In the genomic region with DNA sequence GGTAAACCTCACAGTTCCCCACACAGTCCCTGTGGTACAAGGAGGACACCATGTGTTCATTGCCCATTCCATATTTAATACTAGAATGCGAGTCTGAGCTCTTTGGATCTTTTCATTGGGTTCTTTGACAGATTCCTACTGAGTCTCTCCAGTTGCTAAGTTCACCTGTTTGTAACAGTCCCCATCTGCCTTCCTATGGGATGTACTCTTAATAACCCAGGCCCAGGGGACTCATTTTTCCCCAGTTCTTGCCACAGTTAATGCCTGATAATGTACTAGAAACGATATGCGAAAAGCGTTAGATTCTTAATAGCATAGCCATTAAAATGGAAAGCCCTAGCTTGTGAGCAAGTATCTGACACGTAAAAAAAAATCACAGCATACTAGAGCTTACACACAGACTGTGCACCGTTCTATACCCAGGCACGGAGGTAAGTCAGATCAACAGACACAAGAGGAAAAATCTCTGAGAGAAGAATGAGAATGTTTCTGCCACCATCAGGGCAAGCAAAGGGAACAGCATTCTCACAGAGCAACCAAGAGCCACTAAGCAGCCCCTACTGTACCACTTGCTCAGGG, we compare ENCODE assay signal across 23 mouse cellular contexts. TPM values are rescaled to one million over a fixed set of nuclear protein-coding genes. Genes with fewer than 3 reads are reported as not detected.
DNase-seq lines count a peak whose midpoint lies in the region; ATAC-seq and TF ChIP-seq lines count a peak whose summit lies in the region.
"Had no signal": no experiment of that assay in that cellular context is flagged by ENCODE, and none has a peak within 500 bp of the region (broad histone marks: within the 10 kb centered on the region; RNA-seq: fewer than 3 reads in every experiment).

No protein-coding gene starts in this region.

- no peaks in the 10 kb centered on the region for H3K27me3 ChIP-seq in forebrain, embryonic 16.5 days (replicated peaks; ENCODE audit: control insufficient read depth, insufficient read depth, low read length)
- H3K27me3 ChIP-seq in forebrain, embryonic 12.5 days: no peaks in the 10 kb centered on the region
- H3K27me3 ChIP-seq in spleen, adult 2 months (ENCODE audit: control insufficient read depth, insufficient read depth, low read length): no peaks in the 10 kb centered on the region
- no peaks in the 10 kb centered on the region for H3K27me3 ChIP-seq in neural tube, embryonic 15.5 days (replicated peaks)
- H3K27me3 ChIP-seq: hindbrain, embryonic 12.5 days; hindbrain, embryonic 15.5 days had no signal

- H3K27ac ChIP-seq in forebrain, embryonic 16.5 days (ENCODE audit: low read length): no peak overlapping the region
- no peak overlapping the region for H3K27ac ChIP-seq in forebrain, embryonic 12.5 days
- H3K27ac ChIP-seq in spleen, adult 2 months (ENCODE audit: insufficient read depth, low read length): no peak overlapping the region; the same call in 1 of the 2 replicates
- H3K27ac ChIP-seq in neural tube, embryonic 15.5 days (replicated peaks): no peak overlapping the region
- H3K27ac ChIP-seq: hindbrain, embryonic 12.5 days; hindbrain, embryonic 15.5 days had no signal

- no peaks in the 10 kb centered on the region for H3K4me1 ChIP-seq in forebrain, embryonic 16.5 days (replicated peaks; ENCODE audit: control insufficient read depth, insufficient read depth, low read length)
- no peaks in the 10 kb centered on the region for H3K4me1 ChIP-seq in forebrain, embryonic 12.5 days
- peaks cover 15% of the 10 kb centered on the region for H3K4me1 ChIP-seq in spleen, adult 2 months (ENCODE audit: control insufficient read depth, insufficient read depth, insufficient read length)
- 0 out of 2 replicates have a peak, but pooled peaks cover 6% of the 10 kb centered on the region for H3K4me1 ChIP-seq in neural tube, embryonic 15.5 days
- H3K4me1 ChIP-seq: hindbrain, embryonic 12.5 days; hindbrain, embryonic 15.5 days had no signal

- 86% methylated on average over 7 of the region's 7 CpGs for WGBS in forebrain, embryonic 16.5 days
- WGBS in forebrain, embryonic 12.5 days: 86% methylated on average over 7 of the region's 7 CpGs
- 85% methylated on average over 7 of the region's 7 CpGs for WGBS in spleen, adult 2 months
- WGBS in neural tube, embryonic 15.5 days: 48% methylated on average over 7 of the region's 7 CpGs

- TF ChIP-seq CTCF in spleen, adult 2 months (IDR thresholded peaks at IDR 0.05; ENCODE audit: extremely low read depth, insufficient read depth, insufficient read length, insufficient replicate concordance): no peak
- no peak for TF ChIP-seq CTCF in brain, embryonic 14.5 days (IDR thresholded peaks at IDR 0.05; ENCODE audit: borderline replicate concordance, extremely low read depth, insufficient read depth, insufficient read length)

- no peaks in the 10 kb centered on the region for H3K9me3 ChIP-seq in forebrain, embryonic 16.5 days (ENCODE audit: control insufficient read depth, low read length)
- H3K9me3 ChIP-seq in forebrain, embryonic 12.5 days: no peaks in the 10 kb centered on the region
- H3K9me3 ChIP-seq in neural tube, embryonic 15.5 days (replicated peaks): no peaks in the 10 kb centered on the region
- H3K9me3 ChIP-seq: hindbrain, embryonic 12.5 days; hindbrain, embryonic 15.5 days had no signal

- no peak overlapping the region for H3K4me2 ChIP-seq in forebrain, embryonic 16.5 days (ENCODE audit: low read length)
- H3K4me2 ChIP-seq in forebrain, embryonic 12.5 days: no peak overlapping the region
- no peak overlapping the region for H3K4me2 ChIP-seq in neural tube, embryonic 15.5 days
- H3K4me2 ChIP-seq: heart, embryonic 11.5 days; hindbrain, embryonic 12.5 days; hindbrain, embryonic 15.5 days had no signal

- no peaks in the 10 kb centered on the region for H3K36me3 ChIP-seq in forebrain, embryonic 16.5 days (ENCODE audit: control insufficient read depth, insufficient read depth)
- H3K36me3 ChIP-seq in forebrain, embryonic 12.5 days (replicated peaks): no peaks in the 10 kb centered on the region
- H3K36me3 ChIP-seq in spleen, adult 2 months (ENCODE audit: control insufficient read depth, insufficient read depth, low read length): no peaks in the 10 kb centered on the region
- no peaks in the 10 kb centered on the region for H3K36me3 ChIP-seq in neural tube, embryonic 15.5 days
- H3K36me3 ChIP-seq: hindbrain, embryonic 12.5 days; hindbrain, embryonic 15.5 days had no signal

- peak; percentile 54; the same call in 1 of the 2 replicates for ATAC-seq in forebrain, embryonic 16.5 days
- no peak for ATAC-seq in forebrain, embryonic 12.5 days (ENCODE audit: low FRiP score)
- peak; percentile 28; the same call in 1 of the 2 replicates for ATAC-seq in neural tube, embryonic 15.5 days (ENCODE audit: low FRiP score)
- ATAC-seq in frontal cortex, adult (ENCODE audit: low TSS enrichment): no peak
- ATAC-seq: activated CD4-positive, CD25-positive, alpha-beta regulatory T cell, adult 4 months; CD4-positive, CD25-positive, alpha-beta regulatory T cell, adult 4 months; forebrain, postnatal 0 days had no signal

- H3K9ac ChIP-seq in forebrain, embryonic 16.5 days (replicated peaks; ENCODE audit: low read depth, low read length): no peak overlapping the region
- no peak overlapping the region for H3K9ac ChIP-seq in forebrain, embryonic 12.5 days
- H3K9ac ChIP-seq in neural tube, embryonic 15.5 days (replicated peaks): no peak overlapping the region
- H3K9ac ChIP-seq: forebrain, postnatal 0 days; hindbrain, embryonic 12.5 days; hindbrain, embryonic 15.5 days had no signal

- DNase-seq in spleen, adult 2 months (ENCODE audit: low read depth in 1 of 2, low spot score in 2 of 2): no peak
- no peak for DNase-seq in spleen, postnatal 14 days (ENCODE audit: low spot score in 2 of 2)
- peak; percentile 37 for DNase-seq in brain, embryonic 14.5 days (ENCODE audit: low read depth)
- DNase-seq: adrenal gland, adult 8-10 months; adrenal gland, postnatal 25 days; cerebellum, adult 18-20 months; cerebellum, adult 9-10 months; cerebellum, postnatal 14 days; forebrain, postnatal 0 days; gastrocnemius, postnatal 25 days; kidney, adult 11 months had no signal

- TF ChIP-seq POLR2A in spleen, adult 2 months (IDR thresholded peaks at IDR 0.05; ENCODE audit: low read depth, low read length): no peak
- TF ChIP-seq POLR2A in brain, embryonic 14.5 days (IDR thresholded peaks at IDR 0.05; ENCODE audit: borderline replicate concordance, extremely low read depth, insufficient read depth, insufficient read length, poor library complexity, severe bottlenecking): no peak

- H3K4me3 ChIP-seq in forebrain, embryonic 16.5 days (replicated peaks; ENCODE audit: low read length): no peak overlapping the region
- no peak overlapping the region for H3K4me3 ChIP-seq in forebrain, embryonic 12.5 days (replicated peaks)
- H3K4me3 ChIP-seq in spleen, adult 2 months (ENCODE audit: extremely low read depth, insufficient read depth, insufficient read length): peak overlapping the region; percentile 32
- no peak overlapping the region for H3K4me3 ChIP-seq in neural tube, embryonic 15.5 days (replicated peaks)
- H3K4me3 ChIP-seq: hindbrain, embryonic 12.5 days; hindbrain, embryonic 15.5 days had no signal

RNA-seq across cellular contexts. Expression of a gene that starts 2.4 kb away (rescaled TPM):
- 0.10 and 0.18 TPM in 2 replicates for polyA plus RNA-seq in forebrain, embryonic 16.5 days (2015; fragmentation: Nextera tagmentation; extraction: Ambion mirVana)
- polyA plus RNA-seq in forebrain, embryonic 12.5 days (2016; fragmentation: Nextera tagmentation; extraction: Ambion mirVana): not detected in 2 replicates
- polyA plus RNA-seq in spleen, adult 2 months (2012; rRNA removed): 1.1 and 1.2 TPM in 2 replicates
- 0.04 and 0.07 TPM in 2 replicates for polyA plus RNA-seq in brain, embryonic 14.5 days (2012; rRNA removed)
- polyA plus RNA-seq in neural tube, embryonic 15.5 days (2015; fragmentation: Nextera tagmentation; extraction: Ambion mirVana): 0.24 TPM in 1 of 2 replicates, not detected in the other
- polyA plus RNA-seq: C2C12; embryonic facial prominence, embryonic 11.5 days; heart, embryonic 11.5 days; heart, postnatal 0 days; hindbrain, embryonic 12.5 days; hindbrain, embryonic 15.5 days had no signal

Comparison
In these comparisons a context has a peak if more than half of its experiments do, and no peak if none do; other contexts are left out.
1. ATAC-seq: peak in forebrain, embryonic 16.5 days (single experiment) and neural tube, embryonic 15.5 days (single experiment); none in forebrain, embryonic 12.5 days (single experiment) and frontal cortex, adult (single experiment).